Mouse (Mus musculus) heart, adult 2 months (tissue): ENCODE results near the gene Rsbn1l. TPM values are rescaled to one million over a fixed set of nuclear protein-coding genes. Genes with fewer than 3 reads are reported as not detected.

Experiments
- DNase-seq, 2 experiments: peaks; one replicate each; pipeline ENCODE4 v3.0.0; 2021
- H3K27ac ChIP-seq: fragments of 200-600 bp; 2 replicates; pipeline ENCODE4 v1.8.1; 2022
- H3K27me3 ChIP-seq: fragments of 200-500 bp; 2 replicates; pipeline ENCODE4 v1.6.1; 2012; ENCODE audit warnings: mild to moderate bottlenecking, low read length, inconsistent platforms, mixed read lengths; ENCODE audit not compliant: control insufficient read depth, insufficient read depth
- H3K36me3 ChIP-seq: fragments of 200-500 bp; 2 replicates; pipeline ENCODE4 v1.6.1; 2012; ENCODE audit warnings: low read length, inconsistent platforms; ENCODE audit not compliant: control insufficient read depth, insufficient read depth
- H3K4me1 ChIP-seq: fragments of 200-500 bp; 2 replicates; pipeline ENCODE4 v1.6.1; 2011; ENCODE audit warnings: low read length; ENCODE audit not compliant: control insufficient read depth, insufficient read depth
- H3K4me3 ChIP-seq: fragments of 200-600 bp; 2 replicates; pipeline ENCODE4 v1.8.1; 2022
- H3K79me2 ChIP-seq: fragments of 200-500 bp; replicated peaks from 2 replicates; pipeline ENCODE4 v1.6.1; 2012; ENCODE audit warnings: mild to moderate bottlenecking, inconsistent platforms, low read length, moderate library complexity, mixed read lengths; ENCODE audit not compliant: control insufficient read depth, insufficient read depth
- H3K9ac ChIP-seq: fragments of 200-500 bp; 2 replicates; pipeline ENCODE4 v1.6.1; 2012; ENCODE audit warnings: low read depth, mild to moderate bottlenecking, control low read depth, inconsistent platforms, low read length, mixed read lengths
- CTCF ChIP-seq: fragments of 200-600 bp; IDR thresholded peaks from 2 replicates; pipeline ENCODE4 v1.8.1; 2022; ENCODE audit warnings: antibody characterized with exemption, mild to moderate bottlenecking, moderate library complexity
- EP300 ChIP-seq: fragments of 200-500 bp; IDR thresholded peaks from 2 replicates; pipeline ENCODE4 v1.6.1; 2011; ENCODE audit warnings: low read depth, low read length, control low read depth; ENCODE audit not compliant: insufficient read depth
- POLR2A ChIP-seq: fragments of 200-500 bp; IDR thresholded peaks from 2 replicates; pipeline ENCODE4 v1.6.1; 2011; ENCODE audit warnings: mild to moderate bottlenecking, low read depth, low read length, control low read depth; ENCODE audit not compliant: insufficient read depth
- WGBS: fragments of 180-500 bp; shearing (Covaris S2); methylation state at CpG from one replicate; pipeline ENCODE4 v1.1.7; 2018; 5-methylcytosine and 5-hydroxymethylcytosine counted together
- intact Hi-C: fragments of 180-260 bp; cut with DNase I; formaldehyde crosslinking; loops from one replicate; pipeline ENCODE4 v1.15.1; 2025
- polyA plus RNA-seq: library from polyadenylated mRNA; depleted of rRNA; stranded (reverse); fragments of >200 nt; gene quantifications from 2 replicates; pipeline ENCODE4 v1.2.3, GENCODE M21; 2012
- total RNA-seq, 2 experiments: library from RNA; stranded (reverse); gene quantifications; 2 replicates each; pipeline ENCODE4 v1.2.3; 2021

Rsbn1l gene
- total and polyA plus RNA-seq, 3 experiments, result 3.7 to 15.1 (median 11.5) TPM

DNA sequence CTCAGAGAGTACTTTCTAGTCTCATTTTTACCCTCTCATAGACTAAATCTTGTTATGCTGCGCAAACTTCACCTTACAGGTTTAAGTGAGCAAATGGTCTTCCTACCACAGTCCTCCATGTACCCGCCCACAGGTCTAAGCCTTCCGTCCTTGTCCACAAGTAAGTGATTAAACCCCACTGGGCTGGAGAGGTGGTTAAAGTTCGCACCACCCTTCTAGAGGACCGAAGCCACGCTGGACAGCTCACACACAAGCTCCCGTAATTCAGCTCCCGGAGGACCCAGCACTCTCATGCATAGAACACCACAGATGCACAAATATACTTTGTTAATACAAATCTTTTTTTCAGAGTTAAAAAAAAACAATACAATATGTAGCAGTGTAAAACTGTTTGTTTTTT, 30.1 kb upstream of the Rsbn1l start:
- TF ChIP-seq POLR2A, result no peak
- TF ChIP-seq EP300, result no peak
- TF ChIP-seq CTCF, result no peak
- Histone ChIP-seq H3K36me3 (peaks cover 3% of the 10 kb centered on the region), H3K27ac (no peak overlapping the region), H3K9ac (no peak overlapping the region), H3K4me1 (no peaks in the 10 kb centered on the region), H3K4me3 (no peak overlapping the region), H3K79me2 (no peaks in the 10 kb centered on the region), H3K27me3 (no peaks in the 10 kb centered on the region)
- WGBS, result 96% methylated on average over 8 of the region's 8 CpGs
- intact Hi-C loops, result no loop called here
- DNase-seq, result no peak

- intact Hi-C loops, result no loop called here
- no peaks in the 10 kb centered on the region; the same call in 1 of the 2 replicates for H3K36me3 ChIP-seq
- no peak for DNase-seq
- H3K4me1 ChIP-seq, result no peaks in the 10 kb centered on the region
- no peaks in the 10 kb centered on the region for H3K27me3 ChIP-seq
- no peak for TF ChIP-seq CTCF
- no peak for TF ChIP-seq EP300
- TF ChIP-seq POLR2A, result no peak
- H3K4me3 ChIP-seq, result no peak overlapping the region
- no peak overlapping the region for H3K27ac ChIP-seq
- no peak overlapping the region for H3K9ac ChIP-seq
- H3K79me2 ChIP-seq, result no peaks in the 10 kb centered on the region
Observed at GRCm38 (mm10) chr5:20983505-20983904, 27.3 kb upstream of the Rsbn1l start.

GRCm38 (mm10) chr5:20974690-20975089, 18.5 kb upstream of the Rsbn1l start:
- WGBS, result 70% methylated on average over 4 of the region's 4 CpGs
- no peaks in the 10 kb centered on the region for H3K36me3 ChIP-seq
- no peak overlapping the region for H3K9ac ChIP-seq
- H3K27me3 ChIP-seq, result no peaks in the 10 kb centered on the region
- no peaks in the 10 kb centered on the region for H3K4me1 ChIP-seq
- TF ChIP-seq CTCF, result no peak
- no peak overlapping the region for H3K4me3 ChIP-seq
- no peaks in the 10 kb centered on the region for H3K79me2 ChIP-seq
- no peak for DNase-seq
- H3K27ac ChIP-seq, result no peak overlapping the region
- intact Hi-C loops, result no loop called here

DNA sequence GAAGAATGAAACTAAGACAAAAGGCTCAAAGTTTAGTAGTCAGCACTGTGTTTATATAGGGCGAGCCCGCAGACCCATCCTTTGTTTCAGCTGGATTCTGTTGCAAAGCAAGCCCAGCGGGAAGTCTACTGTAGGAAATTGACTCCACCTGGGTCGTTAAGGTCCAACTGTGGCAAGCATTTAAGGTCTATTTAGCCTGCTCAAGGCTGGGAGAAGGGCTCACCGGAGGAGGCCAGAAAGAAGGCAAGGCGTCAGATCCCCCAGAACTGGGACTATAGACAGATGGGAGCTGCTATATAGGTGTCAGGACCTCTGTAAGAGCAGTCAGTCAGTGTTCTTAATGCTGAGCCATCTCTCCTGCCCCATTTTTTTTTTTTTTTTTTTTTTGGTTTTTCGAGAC, 17.8 kb upstream of the Rsbn1l start:
- Histone ChIP-seq H3K27ac (no peak overlapping the region), H3K4me3 (no peak overlapping the region), H3K9ac (no peak overlapping the region), H3K36me3 (no peaks in the 10 kb centered on the region), H3K27me3 (no peaks in the 10 kb centered on the region), H3K4me1 (no peaks in the 10 kb centered on the region), H3K79me2 (no peaks in the 10 kb centered on the region)
- no peak for DNase-seq
- WGBS, result 63% methylated on average over 6 of the region's 7 CpGs
- TF ChIP-seq EP300 (no peak), POLR2A (no peak), CTCF (no peak)
- intact Hi-C loops, result no loop called here

- 63% methylated on average over 5 of the region's 5 CpGs for WGBS
Observed at GRCm38 (mm10) chr5:20973069-20973468, 16.9 kb upstream of the Rsbn1l start.

GRCm38 (mm10) chr5:20968963-20969362, 12.8 kb upstream of the Rsbn1l start:
- Histone ChIP-seq H3K79me2 (no peaks in the 10 kb centered on the region), H3K27me3 (no peaks in the 10 kb centered on the region), H3K4me3 (no peak overlapping the region), H3K4me1 (peaks cover 2% of the 10 kb centered on the region; the same call in 1 of the 2 replicates), H3K9ac (no peak overlapping the region), H3K27ac (no peak overlapping the region), H3K36me3 (no peaks in the 10 kb centered on the region)
- TF ChIP-seq POLR2A (no peak), CTCF (peak; percentile 70), EP300 (no peak)
- intact Hi-C loops, result loop anchor here (1.0 to 10.0 kb wide), 2 partner anchors 56 to 174 kb away; no protein-coding TSS in a partner anchor
- 58% methylated on average over 9 of the region's 9 CpGs for WGBS
- peak; percentile 54 to 69 for DNase-seq

More at GRCm38 (mm10) chr5:20973069-20973468, 16.9 kb upstream of the Rsbn1l start:
- intact Hi-C loops, result no loop called here
- no peaks in the 10 kb centered on the region for H3K79me2 ChIP-seq
- no peaks in the 10 kb centered on the region for H3K36me3 ChIP-seq
- no peak for DNase-seq
- H3K9ac ChIP-seq, result no peak overlapping the region
- no peak overlapping the region for H3K27ac ChIP-seq
- TF ChIP-seq EP300, result no peak
- TF ChIP-seq POLR2A, result no peak
- TF ChIP-seq CTCF, result no peak
- peaks cover under 1% of the 10 kb centered on the region; the same call in 1 of the 2 replicates for H3K4me1 ChIP-seq
- no peak overlapping the region for H3K4me3 ChIP-seq
- H3K27me3 ChIP-seq, result no peaks in the 10 kb centered on the region
